Mouse (Mus musculus): ENCODE results near the gene Tcf7l2. TPM values are rescaled to one million over a fixed set of nuclear protein-coding genes. Genes with fewer than 3 reads are reported as not detected.

The Tcf7l2 gene
- polyA plus RNA-seq, 1 experiment from 2014 or later: 76.8 TPM

DNA sequence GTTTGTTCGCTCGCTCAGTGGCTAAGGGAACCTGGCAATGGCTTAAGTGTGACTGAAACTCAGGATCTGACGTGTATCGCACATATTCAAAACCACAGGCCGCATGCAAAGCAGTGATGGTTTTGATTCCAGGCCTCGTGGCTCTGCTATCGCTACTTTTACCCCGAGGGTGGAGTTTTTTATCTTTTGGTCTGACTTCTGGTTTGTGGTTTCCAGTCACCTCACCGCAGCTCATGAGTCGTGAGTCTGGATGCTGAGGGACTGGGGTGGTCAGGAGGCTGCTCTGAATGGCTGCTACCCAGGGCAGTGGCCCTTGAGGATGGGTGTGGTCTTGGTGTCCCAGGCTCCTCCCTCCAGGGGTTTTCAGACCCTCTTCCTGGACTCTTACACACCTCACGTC is 27.3 kb downstream of the Tcf7l2 start:
- Histone ChIP-seq H3K9ac (ENCODE audit: low read length) (no peak overlapping the region), H3K36me3 (ENCODE audit: control insufficient read depth, insufficient read depth, low read length) (no peaks in the 10 kb centered on the region), H3K27ac (ENCODE audit: low read length) (no peak overlapping the region), H3K9me3 (replicated peaks; ENCODE audit: control insufficient read depth, low read length) (no peaks in the 10 kb centered on the region), H3K4me2 (ENCODE audit: low read depth, low read length) (no peak overlapping the region), H3K27me3 (ENCODE audit: control insufficient read depth, insufficient read depth, low read length) (no peaks in the 10 kb centered on the region), H3K4me1 (ENCODE audit: control insufficient read depth, insufficient read depth, low read length) (peaks cover 37% of the 10 kb centered on the region), H3K4me3 (replicated peaks; ENCODE audit: low read length) (no peak overlapping the region)
- ATAC-seq (ENCODE audit: insufficient read depth, low FRiP score): no peak
- 65% methylated on average over 11 of the region's 11 CpGs for WGBS

DNA sequence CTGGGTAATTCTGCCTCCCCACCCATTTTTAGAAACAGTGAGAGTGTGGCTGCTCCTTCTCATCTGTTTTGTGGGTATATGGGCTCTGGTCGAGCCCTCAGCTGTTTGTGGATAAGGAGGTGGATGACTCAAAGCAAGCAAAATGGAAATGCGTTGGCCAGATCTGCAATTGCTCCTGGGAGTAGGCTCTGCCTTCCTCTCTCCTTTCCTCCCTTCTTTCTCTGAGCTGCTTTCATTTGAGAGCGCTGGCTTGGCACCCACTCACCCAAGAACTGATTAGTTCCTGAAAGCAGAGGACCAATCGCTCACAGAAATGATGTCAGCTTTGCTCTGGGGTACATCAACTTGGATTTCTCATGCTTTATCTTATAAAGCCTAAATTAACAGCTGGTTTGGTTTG is 32.7 kb downstream of the Tcf7l2 start:
- Histone ChIP-seq H3K4me2 (ENCODE audit: low read depth, low read length) (0 out of 2 replicates have a peak overlapping the region, but pooled peaks have one; percentile 3), H3K9ac (ENCODE audit: low read length) (no peak overlapping the region), H3K27ac (ENCODE audit: low read length) (peak overlapping the region; percentile 65), H3K9me3 (replicated peaks; ENCODE audit: control insufficient read depth, low read length) (no peaks in the 10 kb centered on the region), H3K27me3 (ENCODE audit: control insufficient read depth, insufficient read depth, low read length) (no peaks in the 10 kb centered on the region), H3K4me1 (ENCODE audit: control insufficient read depth, insufficient read depth, low read length) (peaks cover 32% of the 10 kb centered on the region), H3K36me3 (ENCODE audit: control insufficient read depth, insufficient read depth, low read length) (no peaks in the 10 kb centered on the region), H3K4me3 (replicated peaks; ENCODE audit: low read length) (no peak overlapping the region)
- ATAC-seq (ENCODE audit: insufficient read depth, low FRiP score): no peak
- WGBS: 35% methylated on average over 4 of the region's 4 CpGs

GRCm38 (mm10) chr19:55774824-55775223 is 33.2 kb downstream of the Tcf7l2 start:
- peak overlapping the region; percentile 42 for H3K27ac ChIP-seq (ENCODE audit: low read length)

GRCm38 (mm10) chr19:55779871-55780270 is 38.3 kb downstream of the Tcf7l2 start:
- ATAC-seq (ENCODE audit: insufficient read depth, low FRiP score): no peak
- 74% methylated on average over 10 of the region's 10 CpGs for WGBS
- no peaks in the 10 kb centered on the region for H3K36me3 ChIP-seq (ENCODE audit: control insufficient read depth, insufficient read depth, low read length)
- H3K9me3 ChIP-seq (replicated peaks; ENCODE audit: control insufficient read depth, low read length): no peaks in the 10 kb centered on the region
- H3K27me3 ChIP-seq (ENCODE audit: control insufficient read depth, insufficient read depth, low read length): no peaks in the 10 kb centered on the region
- no peak overlapping the region for H3K27ac ChIP-seq (ENCODE audit: low read length)
- peaks cover 34% of the 10 kb centered on the region for H3K4me1 ChIP-seq (ENCODE audit: control insufficient read depth, insufficient read depth, low read length)
- no peak overlapping the region for H3K4me2 ChIP-seq (ENCODE audit: low read depth, low read length)
- no peak overlapping the region for H3K9ac ChIP-seq (ENCODE audit: low read length)
- H3K4me3 ChIP-seq (replicated peaks; ENCODE audit: low read length): no peak overlapping the region

More at GRCm38 (mm10) chr19:55774824-55775223, 33.2 kb downstream of the Tcf7l2 start:
- Histone ChIP-seq H3K9me3 (replicated peaks; ENCODE audit: control insufficient read depth, low read length) (no peaks in the 10 kb centered on the region), H3K36me3 (ENCODE audit: control insufficient read depth, insufficient read depth, low read length) (no peaks in the 10 kb centered on the region), H3K27me3 (ENCODE audit: control insufficient read depth, insufficient read depth, low read length) (no peaks in the 10 kb centered on the region), H3K4me2 (ENCODE audit: low read depth, low read length) (no peak overlapping the region), H3K9ac (ENCODE audit: low read length) (no peak overlapping the region), H3K4me1 (ENCODE audit: control insufficient read depth, insufficient read depth, low read length) (peaks cover 37% of the 10 kb centered on the region), H3K4me3 (replicated peaks; ENCODE audit: low read length) (no peak overlapping the region)
- 50% methylated on average over 7 of the region's 7 CpGs for WGBS
- ATAC-seq (ENCODE audit: insufficient read depth, low FRiP score): no peak

DNA sequence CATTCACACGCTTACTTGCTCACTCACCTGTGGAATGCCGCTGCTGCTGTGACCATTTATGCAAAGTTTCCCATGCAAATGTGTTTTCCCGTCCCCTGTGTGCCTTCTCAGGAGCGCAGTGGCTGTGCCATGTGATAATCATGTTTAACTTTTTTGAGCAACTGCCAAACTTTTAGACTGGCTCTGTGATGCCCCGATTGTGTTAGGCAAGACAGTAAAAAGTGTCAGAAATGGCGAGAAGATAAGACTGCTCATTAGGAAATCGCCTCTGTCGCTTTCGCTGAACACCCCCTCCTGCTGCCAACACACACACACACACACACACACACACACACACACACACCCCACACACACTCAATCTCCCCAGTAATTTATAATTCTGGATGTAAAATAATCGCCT is 39.5 kb downstream of the Tcf7l2 start:
- no peaks in the 10 kb centered on the region for H3K36me3 ChIP-seq (ENCODE audit: control insufficient read depth, insufficient read depth, low read length)
- H3K27me3 ChIP-seq (ENCODE audit: control insufficient read depth, insufficient read depth, low read length): no peaks in the 10 kb centered on the region
- no peak overlapping the region for H3K4me3 ChIP-seq (replicated peaks; ENCODE audit: low read length)
- WGBS: 68% methylated on average over 10 of the region's 10 CpGs
- peaks cover 30% of the 10 kb centered on the region for H3K4me1 ChIP-seq (ENCODE audit: control insufficient read depth, insufficient read depth, low read length)
- no peak for ATAC-seq (ENCODE audit: insufficient read depth, low FRiP score)
- H3K9ac ChIP-seq (ENCODE audit: low read length): no peak overlapping the region
- no peaks in the 10 kb centered on the region for H3K9me3 ChIP-seq (replicated peaks; ENCODE audit: control insufficient read depth, low read length)
- no peak overlapping the region for H3K27ac ChIP-seq (ENCODE audit: low read length)
- no peak overlapping the region for H3K4me2 ChIP-seq (ENCODE audit: low read depth, low read length)

DNA sequence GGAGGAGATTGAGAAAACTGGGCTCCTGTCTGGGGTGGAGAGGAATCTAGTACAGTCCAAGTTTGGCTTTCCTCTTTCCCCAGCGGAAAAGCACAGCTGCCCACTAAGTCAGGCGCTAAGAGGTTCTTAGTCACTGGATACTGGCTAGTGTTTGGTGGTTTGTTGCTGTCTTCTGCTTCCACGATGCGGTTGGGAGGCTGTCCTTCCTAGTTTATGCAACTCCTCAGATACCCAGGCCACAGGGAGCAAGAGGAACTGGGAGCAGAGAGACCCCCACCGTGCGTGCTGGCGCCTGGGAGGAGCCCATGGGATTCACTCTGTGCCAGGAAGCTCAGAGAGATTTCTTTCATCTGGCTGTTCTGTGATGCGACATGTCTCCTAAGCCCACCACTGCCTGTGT is 40.1 kb downstream of the Tcf7l2 start:
- WGBS: 74% methylated on average over 8 of the region's 8 CpGs
- H3K27me3 ChIP-seq (ENCODE audit: control insufficient read depth, insufficient read depth, low read length): no peaks in the 10 kb centered on the region
- H3K9me3 ChIP-seq (replicated peaks; ENCODE audit: control insufficient read depth, low read length): no peaks in the 10 kb centered on the region
- H3K9ac ChIP-seq (ENCODE audit: low read length): no peak overlapping the region
- H3K4me3 ChIP-seq (replicated peaks; ENCODE audit: low read length): no peak overlapping the region
- no peak for ATAC-seq (ENCODE audit: insufficient read depth, low FRiP score)
- H3K27ac ChIP-seq (ENCODE audit: low read length): no peak overlapping the region
- H3K4me1 ChIP-seq (ENCODE audit: control insufficient read depth, insufficient read depth, low read length): peaks cover 30% of the 10 kb centered on the region
- H3K4me2 ChIP-seq (ENCODE audit: low read depth, low read length): no peak overlapping the region
- no peaks in the 10 kb centered on the region for H3K36me3 ChIP-seq (ENCODE audit: control insufficient read depth, insufficient read depth, low read length)

DNA sequence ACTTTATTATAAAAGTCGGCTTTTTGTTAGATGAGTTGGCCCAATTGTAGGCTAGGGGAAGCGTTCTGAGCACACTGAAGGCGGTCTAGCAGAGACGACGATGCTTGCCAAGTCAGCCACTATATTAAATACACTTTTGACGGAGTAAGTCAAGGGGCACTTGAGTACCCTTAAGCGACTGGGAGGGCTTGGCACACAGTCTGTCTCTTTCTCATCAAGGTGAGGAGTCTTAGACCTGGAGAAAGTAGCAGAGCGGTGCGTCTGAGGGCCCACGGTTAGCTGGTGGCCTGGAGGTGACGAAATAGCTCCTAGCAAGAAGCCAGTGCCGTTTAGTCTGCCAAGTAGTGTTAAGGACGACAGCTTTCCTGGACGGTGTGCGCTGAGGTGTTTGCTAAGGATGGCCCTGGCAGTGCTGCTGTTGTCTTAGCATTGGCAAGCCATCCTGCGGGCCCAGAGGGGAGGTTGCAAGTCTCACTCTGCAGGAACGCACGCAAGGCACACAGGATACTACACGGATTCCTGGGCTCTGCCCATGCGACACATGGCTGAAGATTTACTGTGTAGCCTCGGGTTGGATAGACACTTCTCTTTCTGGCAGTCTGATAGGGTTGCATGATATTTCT is 43.3 kb downstream of the Tcf7l2 start:
- no peak for ATAC-seq (ENCODE audit: insufficient read depth, low FRiP score)
- no peaks in the 10 kb centered on the region for H3K9me3 ChIP-seq (replicated peaks; ENCODE audit: control insufficient read depth, low read length)
- no peaks in the 10 kb centered on the region for H3K36me3 ChIP-seq (ENCODE audit: control insufficient read depth, insufficient read depth, low read length)
- no peak overlapping the region for H3K27ac ChIP-seq (ENCODE audit: low read length)
- H3K4me3 ChIP-seq (replicated peaks; ENCODE audit: low read length): no peak overlapping the region
- H3K4me1 ChIP-seq (ENCODE audit: control insufficient read depth, insufficient read depth, low read length): peaks cover 25% of the 10 kb centered on the region
- no peak overlapping the region for H3K4me2 ChIP-seq (ENCODE audit: low read depth, low read length)
- H3K27me3 ChIP-seq (ENCODE audit: control insufficient read depth, insufficient read depth, low read length): no peaks in the 10 kb centered on the region
- no peak overlapping the region for H3K9ac ChIP-seq (ENCODE audit: low read length)
- WGBS: 84% methylated on average over 21 of the region's 21 CpGs

GRCm38 (mm10) chr19:55787420-55787819 is 45.8 kb downstream of the Tcf7l2 start:
- WGBS: 73% methylated on average over 13 of the region's 13 CpGs
- Histone ChIP-seq H3K27me3 (ENCODE audit: control insufficient read depth, insufficient read depth, low read length) (no peaks in the 10 kb centered on the region), H3K4me3 (replicated peaks; ENCODE audit: low read length) (no peak overlapping the region), H3K9ac (ENCODE audit: low read length) (no peak overlapping the region), H3K27ac (ENCODE audit: low read length) (no peak overlapping the region), H3K4me2 (ENCODE audit: low read depth, low read length) (no peak overlapping the region), H3K9me3 (replicated peaks; ENCODE audit: control insufficient read depth, low read length) (no peaks in the 10 kb centered on the region), H3K4me1 (ENCODE audit: control insufficient read depth, insufficient read depth, low read length) (peaks cover 31% of the 10 kb centered on the region), H3K36me3 (ENCODE audit: control insufficient read depth, insufficient read depth, low read length) (no peaks in the 10 kb centered on the region)
- no peak for ATAC-seq (ENCODE audit: insufficient read depth, low FRiP score)

DNA sequence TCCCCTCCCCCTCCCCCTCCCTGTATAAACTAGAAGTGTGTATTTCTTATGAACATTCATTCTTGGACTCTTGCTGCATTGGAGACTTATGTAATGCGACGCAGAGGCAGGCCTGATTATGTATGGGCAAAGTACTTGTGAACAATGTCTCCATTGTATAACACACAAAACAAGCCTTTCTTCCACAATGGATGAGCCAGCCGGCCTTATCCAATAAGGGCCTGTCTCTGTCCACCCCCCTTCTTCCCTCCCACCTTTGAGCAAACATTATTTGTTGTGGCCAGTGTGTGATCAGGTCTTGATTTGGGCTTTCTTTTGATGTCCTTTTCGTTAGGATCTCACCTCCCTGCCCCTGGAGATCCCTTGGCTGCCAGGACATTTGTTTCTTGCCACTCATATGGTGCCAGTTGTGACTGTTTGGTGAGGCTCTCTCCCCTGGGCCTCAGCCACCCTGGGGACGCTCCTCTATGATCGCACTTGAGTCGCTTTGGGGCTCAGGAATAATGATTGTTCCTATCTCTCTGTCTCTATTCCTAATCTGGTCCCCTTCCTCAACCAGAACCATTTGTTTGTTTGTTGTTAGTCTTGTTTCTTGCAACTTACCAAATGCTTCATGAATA is 46.8 kb downstream of the Tcf7l2 start:
- no peak overlapping the region for H3K27ac ChIP-seq (ENCODE audit: low read length)
- no peak overlapping the region for H3K4me2 ChIP-seq (ENCODE audit: low read depth, low read length)
- no peaks in the 10 kb centered on the region for H3K9me3 ChIP-seq (replicated peaks; ENCODE audit: control insufficient read depth, low read length)
- H3K4me3 ChIP-seq (replicated peaks; ENCODE audit: low read length): no peak overlapping the region
- H3K9ac ChIP-seq (ENCODE audit: low read length): no peak overlapping the region
- peaks cover 30% of the 10 kb centered on the region for H3K4me1 ChIP-seq (ENCODE audit: control insufficient read depth, insufficient read depth, low read length)
- WGBS: 59% methylated on average over 7 of the region's 7 CpGs
- H3K27me3 ChIP-seq (ENCODE audit: control insufficient read depth, insufficient read depth, low read length): no peaks in the 10 kb centered on the region
- H3K36me3 ChIP-seq (ENCODE audit: control insufficient read depth, insufficient read depth, low read length): no peaks in the 10 kb centered on the region
- ATAC-seq (ENCODE audit: insufficient read depth, low FRiP score): peak; percentile 34; the same call in 1 of the 2 replicates

All from stomach, embryonic 16.5 days (tissue).